Mouse (Mus musculus) adrenal gland, adult (tissue): ENCODE data around the gene Borcs5.

Experiments used
- DNase-seq, 2 experiments: peaks; one replicate each; pipeline ENCODE4 v3.0.0; 2022 to 2023; ENCODE audit warnings: low spot score in 1 of 2; ENCODE audit not compliant: inconsistent age in 2 of 2

Gene Borcs5

GRCm38 (mm10) chr6:134753412-134753811, 114.1 kb downstream of the Borcs5 start:
- no peak for DNase-seq

DNA sequence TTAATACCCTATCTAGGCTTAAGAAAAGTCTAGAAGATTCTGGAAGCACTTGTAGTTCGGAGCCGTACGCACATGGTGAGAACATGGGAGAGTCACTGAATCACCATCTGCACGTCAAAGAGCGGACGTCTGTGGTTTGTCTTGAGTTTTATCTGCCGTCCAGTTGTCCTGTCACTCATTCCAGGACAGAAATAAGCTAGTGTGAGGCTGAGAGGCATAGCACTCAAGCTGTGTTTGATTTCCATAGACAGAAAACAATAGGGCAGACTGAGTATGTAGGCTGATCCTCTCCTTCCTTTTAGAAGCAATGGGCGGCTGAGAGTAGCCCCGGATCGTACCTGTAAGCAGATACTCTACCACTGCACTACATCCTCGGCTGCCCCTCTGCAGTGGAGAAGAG, 114.5 kb downstream of the Borcs5 start:
- DNase-seq, result no peak

DNA sequence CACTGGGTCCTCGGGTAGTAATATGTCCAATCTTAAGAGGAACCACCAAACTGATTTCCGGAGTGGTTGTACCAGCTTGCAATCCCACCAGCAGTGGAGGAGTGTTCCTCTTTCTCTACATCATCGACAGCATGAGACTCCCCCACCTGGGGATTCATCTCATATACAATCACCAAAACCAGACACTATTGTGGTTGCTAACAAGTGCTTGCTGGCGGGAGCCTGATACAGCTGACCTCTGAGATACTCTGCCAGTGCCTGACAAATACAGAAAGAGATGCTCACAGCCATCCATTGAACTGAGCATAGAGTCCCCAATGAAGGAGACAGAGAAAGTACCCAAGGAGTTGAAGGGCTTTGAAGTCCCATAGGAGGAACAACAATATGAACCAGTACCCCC, 116.7 kb downstream of the Borcs5 start:
- no peak for DNase-seq
